Mouse (Mus musculus) thymus, postnatal 4 days (tissue): ENCODE measurements around the gene Gm13271.
"Not testable (repeated sequence)": the region's sequence is repeated elsewhere in the genome, so short reads cannot be mapped to it uniquely, and the experiment has no call there.

Experiments used
- DNase-seq: peaks from one replicate; pipeline ENCODE4 v3.0.0; 2021

The Gm13271 gene

GRCm38 (mm10) chr4:88761776-88762175 lies 7.1 kb downstream of the Gm13271 start:
- peak; percentile 91 for DNase-seq

GRCm38 (mm10) chr4:88762341-88762740 lies 7.7 kb downstream of the Gm13271 start:
- not testable (repeated sequence) for DNase-seq

GRCm38 (mm10) chr4:88763384-88764018 lies 8.8 kb downstream of the Gm13271 start:
- peak; percentile 22 for DNase-seq

- not testable (repeated sequence) for DNase-seq
Observed at GRCm38 (mm10) chr4:88773534-88773933, 18.9 kb downstream of the Gm13271 start, which contains the start of gene Gm13290. Gene Gm13290 (plus strand): TSS chr4:88773834.

- not testable (repeated sequence) for DNase-seq
Observed at GRCm38 (mm10) chr4:88776622-88777021, 22.0 kb downstream of the Gm13271 start, which contains the start of gene Gm13289. Gene Gm13289 (plus strand): TSS chr4:88776922.

GRCm38 (mm10) chr4:88779550-88779949 lies 24.9 kb downstream of the Gm13271 start, which contains the start of gene Gm13272:
Gene Gm13272 (plus strand): TSS chr4:88779850.
- not testable (repeated sequence) for DNase-seq

- peak; percentile 14 for DNase-seq
Observed at GRCm38 (mm10) chr4:88780320-88780719, 25.7 kb downstream of the Gm13271 start.

GRCm38 (mm10) chr4:88781831-88782230 lies 27.2 kb downstream of the Gm13271 start, which contains the start of gene Ifnz:
Gene Ifnz (plus strand): TSS chr4:88782131.
- not testable (repeated sequence) for DNase-seq

GRCm38 (mm10) chr4:88782335-88782734 lies 27.7 kb downstream of the Gm13271 start:
- not testable (repeated sequence) for DNase-seq

GRCm38 (mm10) chr4:88785409-88785808 lies 30.7 kb downstream of the Gm13271 start, which contains the start of gene Gm13276:
Gene Gm13276 (plus strand): TSS chr4:88785709.
- DNase-seq = not testable (repeated sequence)

GRCm38 (mm10) chr4:88788402-88788801 lies 33.7 kb downstream of the Gm13271 start, which contains the start of gene Gm13277:
Gene Gm13277 (plus strand): TSS chr4:88788632.
- peak; percentile 74 for DNase-seq

- DNase-seq = not testable (repeated sequence)
Observed at GRCm38 (mm10) chr4:88791250-88791649, 36.6 kb downstream of the Gm13271 start, which contains the start of gene Gm13278. Gene Gm13278 (plus strand): TSS chr4:88791550.

- peak; percentile 73 for DNase-seq
Observed at GRCm38 (mm10) chr4:88793936-88794675, 39.4 kb downstream of the Gm13271 start, which contains the start of gene Gm13275. Gene Gm13275 (plus strand): TSS chr4:88794487.

- not testable (repeated sequence) for DNase-seq
Observed at GRCm38 (mm10) chr4:88797097-88797496, 42.4 kb downstream of the Gm13271 start, which contains the start of gene Gm13279. Gene Gm13279 (plus strand): TSS chr4:88797397.

- not testable (repeated sequence) for DNase-seq
Observed at GRCm38 (mm10) chr4:88799365-88799764, 44.7 kb downstream of the Gm13271 start, which contains the start of gene Gm13285. Gene Gm13285 (plus strand): TSS chr4:88799665.

- not testable (repeated sequence) for DNase-seq
Observed at GRCm38 (mm10) chr4:88802954-88803353, 48.3 kb downstream of the Gm13271 start, which contains the start of gene Gm13287. Gene Gm13287 (plus strand): TSS chr4:88803254.
